Mouse (Mus musculus) embryo, embryonic 9.5 days (tissue): ENCODE results near the gene Nfe2l2.

Experiments
- DNase-seq: peaks from one replicate; pipeline ENCODE4 v3.0.0-alpha.2; 2017; ENCODE audit errors: extremely low spot score

Nfe2l2 gene

DNA sequence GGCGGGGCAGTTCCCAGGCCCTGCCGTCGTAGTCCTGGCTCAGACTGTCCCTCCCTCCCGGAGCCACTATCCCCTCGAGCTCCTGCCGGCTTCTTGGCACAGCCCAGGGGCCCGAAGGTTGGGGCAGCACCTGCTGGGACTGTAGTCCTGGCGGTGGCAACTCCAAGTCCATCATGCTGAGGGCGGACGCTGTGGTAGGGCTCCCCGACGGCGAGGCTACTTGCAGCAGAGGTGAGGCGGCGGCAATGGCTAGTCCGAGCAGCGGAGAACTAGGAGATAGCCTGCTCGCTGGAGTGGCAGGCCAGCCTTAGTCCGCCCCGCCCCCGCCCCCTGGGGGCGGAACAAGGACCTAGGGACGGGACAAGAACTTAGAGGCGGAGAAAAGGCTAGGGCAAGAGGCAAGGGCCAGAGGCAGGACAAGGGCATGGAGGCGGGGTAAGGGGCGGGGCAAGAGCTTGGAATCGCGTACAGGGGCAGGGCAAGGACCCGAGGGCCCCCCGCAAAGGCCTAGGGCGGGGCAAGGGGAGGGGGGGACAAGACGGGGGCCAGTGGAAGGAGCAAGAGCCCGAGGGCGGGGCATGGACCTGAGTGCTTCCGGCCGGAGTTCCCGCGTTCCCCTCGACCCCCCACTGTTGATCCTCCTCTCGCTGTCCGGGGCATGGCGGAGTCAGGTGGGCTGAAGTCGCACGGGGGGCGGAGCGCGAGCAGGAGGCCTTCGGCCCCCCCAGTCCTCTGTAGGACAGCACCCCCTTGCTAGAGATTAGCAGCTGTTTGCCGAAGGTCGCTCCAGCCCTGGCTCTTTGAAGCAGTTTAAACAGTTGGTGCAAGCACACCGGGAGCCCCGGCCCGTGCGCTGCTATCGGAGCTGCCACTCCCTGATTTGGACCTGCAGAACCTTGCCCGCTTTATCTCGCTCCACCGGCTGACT is at the start of gene Nfe2l2:
Gene Nfe2l2, minus strand, starts transcription at position 408 of the 928 bp plus-strand sequence.
- peak; percentile 100 for DNase-seq

DNA sequence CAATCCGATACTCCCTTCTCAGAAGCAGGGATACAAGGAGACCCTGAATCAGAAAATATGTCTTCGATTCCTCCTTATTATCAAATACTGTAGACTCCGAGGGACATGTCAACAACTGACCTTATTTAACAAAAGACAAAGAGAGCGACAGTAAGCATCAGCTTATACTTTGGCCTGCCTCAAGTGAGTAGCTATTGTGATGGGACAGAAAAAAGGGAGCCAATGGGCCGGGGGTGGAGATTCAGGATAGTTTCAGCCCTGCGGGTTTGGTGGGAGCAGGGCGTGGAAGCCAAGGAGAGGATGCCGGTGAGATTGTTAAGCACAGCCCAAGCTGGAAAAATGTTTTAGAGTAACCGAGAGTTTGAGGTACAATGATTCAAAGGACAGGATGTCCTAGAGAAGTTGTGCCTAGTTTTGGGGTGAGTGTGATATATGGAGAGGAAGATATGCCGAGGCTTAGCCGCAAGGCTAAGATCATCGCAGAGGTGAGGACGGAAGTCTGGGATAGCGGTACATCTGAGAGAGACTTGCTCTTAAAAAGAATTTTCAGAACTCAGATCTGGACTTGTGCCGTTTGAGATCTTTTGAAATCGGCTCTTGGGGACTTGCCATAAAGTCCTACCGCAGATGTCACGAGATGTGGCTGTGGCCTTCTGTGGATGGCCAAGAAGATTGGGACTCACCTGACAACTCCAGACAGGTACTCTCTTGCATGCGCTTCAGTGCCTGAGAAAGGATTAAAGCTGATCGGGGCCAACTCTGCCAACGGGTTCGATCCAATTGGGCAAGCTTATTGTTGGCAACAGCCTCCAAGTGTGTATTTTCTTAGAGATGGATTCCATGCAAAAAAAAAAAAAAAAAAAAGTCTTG is 48.1 kb upstream of the Nfe2l2 start:
- no peak for DNase-seq

DNA sequence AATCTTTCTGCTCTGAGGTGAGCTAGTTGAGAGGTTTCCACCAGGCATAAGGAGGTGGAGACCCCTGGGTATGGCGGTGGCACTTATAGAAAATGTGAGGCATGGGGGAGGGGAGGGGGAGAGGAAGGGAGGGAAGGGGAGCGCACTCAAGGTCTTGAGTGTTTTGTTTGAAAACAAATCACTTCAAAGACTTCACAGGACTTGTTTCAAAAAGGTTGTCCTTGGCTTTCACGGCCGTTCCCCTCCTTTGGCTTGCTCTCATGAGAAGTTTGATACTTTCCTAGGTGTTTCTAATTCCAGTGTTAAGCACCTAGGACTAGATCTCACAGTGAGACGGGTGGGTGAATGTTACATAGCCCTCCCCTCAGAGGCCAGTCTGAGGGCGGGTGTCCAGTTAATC is 47.5 kb upstream of the Nfe2l2 start:
- no peak for DNase-seq

DNA sequence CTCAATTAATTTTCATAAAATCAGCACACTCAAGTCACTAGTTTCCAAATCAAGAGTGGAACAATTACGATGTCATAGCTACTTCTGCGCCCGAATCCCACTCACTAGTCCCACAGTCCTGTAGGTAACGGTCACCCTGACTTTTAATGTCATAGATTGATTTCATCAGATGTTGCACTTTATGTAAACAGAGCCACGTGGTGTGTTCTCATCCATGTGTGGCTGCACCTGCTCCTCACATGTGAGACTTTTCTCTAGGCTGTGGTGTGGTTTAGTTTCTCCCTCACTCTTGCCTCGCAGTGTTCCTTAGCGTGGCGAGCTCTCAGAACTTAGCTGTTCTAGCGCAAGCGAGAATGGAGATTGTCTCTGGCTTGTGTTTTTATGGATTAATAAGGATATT is 46.4 kb upstream of the Nfe2l2 start:
- no peak for DNase-seq

DNA sequence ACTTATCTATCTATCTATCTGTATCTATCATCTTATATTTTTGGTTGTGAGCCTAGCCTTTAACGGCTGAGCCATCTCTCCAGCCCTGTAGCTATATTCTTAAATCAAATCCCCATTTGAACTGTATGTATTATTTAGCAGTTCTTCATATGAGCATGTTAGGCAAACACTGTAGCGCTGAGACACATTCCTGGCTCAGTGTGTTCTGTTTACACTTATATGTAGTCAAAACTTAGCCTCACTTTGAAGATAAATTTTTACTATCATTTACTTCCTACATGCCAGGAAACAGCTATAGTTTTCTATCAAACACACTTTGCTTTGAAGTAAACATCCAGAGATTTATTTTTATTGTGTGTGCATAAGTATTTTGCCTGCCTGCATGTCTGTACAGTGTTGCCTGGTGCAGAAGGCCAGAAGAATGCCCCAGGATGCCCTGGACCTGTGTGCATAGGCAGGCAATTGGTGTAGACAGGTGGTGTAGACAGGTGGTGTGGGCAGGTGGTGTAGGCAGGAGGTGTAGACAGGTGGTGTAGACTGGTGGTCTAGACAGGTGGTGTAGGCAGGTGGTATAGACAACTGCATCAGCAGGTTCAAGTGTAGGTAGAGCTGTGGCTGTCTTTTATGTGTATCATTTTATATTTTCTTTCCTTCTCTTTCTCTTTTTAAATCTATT is 45.7 kb upstream of the Nfe2l2 start:
- no peak for DNase-seq

DNA sequence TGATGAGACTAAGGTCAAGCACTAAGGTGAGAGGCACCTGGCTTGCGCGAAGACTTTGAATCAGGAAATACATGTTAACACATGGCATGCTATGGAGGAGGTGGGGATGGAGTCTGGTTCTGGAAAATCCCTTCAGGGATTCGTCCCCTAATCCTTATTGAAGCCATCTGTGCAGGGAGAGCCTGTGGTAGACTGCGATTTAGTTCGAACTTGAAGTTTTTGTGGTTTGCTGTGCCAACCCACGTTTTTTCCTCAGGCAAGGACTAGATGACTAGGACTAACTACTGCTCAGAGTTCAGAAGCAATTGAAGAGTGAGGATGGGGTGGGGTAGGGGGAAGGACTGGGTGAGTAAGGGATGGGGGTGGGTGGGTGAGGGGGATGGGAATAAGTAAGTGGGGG is 44.4 kb upstream of the Nfe2l2 start:
- DNase-seq: no peak

DNA sequence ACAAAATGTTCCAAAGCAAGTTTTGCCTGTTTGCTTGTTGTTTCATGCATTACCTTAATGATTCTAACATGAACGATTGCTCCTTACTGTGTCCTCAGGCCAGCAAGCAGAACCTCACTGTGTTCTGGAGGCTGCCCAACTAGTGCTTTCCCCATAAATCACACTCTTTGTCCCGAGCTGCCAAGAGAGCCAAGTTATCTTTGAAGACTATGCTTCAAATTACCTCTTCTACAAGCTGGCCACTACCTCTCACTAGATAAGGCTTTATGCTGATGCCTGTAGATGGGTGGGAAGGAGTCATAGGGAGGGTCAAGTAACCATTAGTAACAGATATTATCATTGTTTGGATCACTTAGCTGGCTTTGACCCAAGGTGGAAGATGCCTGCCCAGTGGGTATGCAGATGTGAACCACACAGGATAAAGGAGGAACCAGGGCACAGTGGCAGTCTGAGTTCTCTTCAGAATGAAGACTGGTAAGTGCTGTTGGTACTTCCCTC is 32.6 kb upstream of the Nfe2l2 start:
- no peak for DNase-seq

DNA sequence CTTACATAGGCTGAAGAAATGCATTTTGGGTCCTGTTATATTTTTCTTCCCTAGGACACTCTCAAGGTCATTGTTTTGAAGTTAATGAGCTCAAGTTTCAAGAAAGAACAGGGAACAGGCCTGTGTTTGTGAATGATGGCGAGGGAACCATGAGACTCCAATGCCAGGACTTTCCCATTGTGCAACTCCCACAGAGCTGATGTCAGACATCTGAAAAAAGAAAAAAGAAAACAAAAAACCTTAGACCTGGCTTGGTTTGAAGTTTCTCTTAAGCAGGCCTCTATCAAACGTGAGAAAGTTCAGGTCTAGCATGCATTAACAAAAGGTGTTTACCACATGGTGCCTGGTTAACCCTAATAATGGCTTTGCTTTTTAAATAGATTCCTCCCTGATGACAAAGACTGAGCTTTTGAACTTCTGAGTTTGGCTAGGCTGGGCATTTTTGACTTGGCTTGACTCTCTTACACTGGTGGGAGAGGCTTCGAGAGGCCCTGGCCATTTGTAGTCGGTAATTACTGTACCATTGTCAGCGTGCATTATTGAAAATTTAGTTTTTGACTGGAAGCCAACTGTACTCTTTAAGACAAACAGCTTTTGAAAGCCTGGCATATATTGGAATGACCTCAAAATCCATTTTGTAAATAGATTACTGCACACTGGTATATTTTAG is 29.9 kb upstream of the Nfe2l2 start:
- DNase-seq: no peak

DNA sequence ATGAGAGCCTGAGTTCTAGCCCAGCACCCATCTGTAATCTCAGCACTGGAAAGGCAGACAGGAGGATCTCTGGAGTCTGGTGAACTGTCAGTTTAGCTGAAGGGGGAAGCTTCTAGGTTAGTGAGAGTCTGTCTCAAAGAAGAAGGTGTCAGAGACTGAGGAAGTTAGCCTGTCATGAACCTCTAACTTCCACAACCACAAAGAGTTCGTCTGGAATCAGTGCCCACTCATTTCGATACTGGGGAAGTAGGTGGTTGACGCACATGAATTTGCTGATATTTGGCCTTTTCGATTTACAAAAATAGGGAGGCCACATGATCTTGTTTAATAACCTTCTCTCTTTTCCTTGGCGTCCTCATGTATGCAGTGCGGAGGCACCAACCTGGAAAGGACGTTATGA is 28.7 kb upstream of the Nfe2l2 start:
- DNase-seq: no peak

DNA sequence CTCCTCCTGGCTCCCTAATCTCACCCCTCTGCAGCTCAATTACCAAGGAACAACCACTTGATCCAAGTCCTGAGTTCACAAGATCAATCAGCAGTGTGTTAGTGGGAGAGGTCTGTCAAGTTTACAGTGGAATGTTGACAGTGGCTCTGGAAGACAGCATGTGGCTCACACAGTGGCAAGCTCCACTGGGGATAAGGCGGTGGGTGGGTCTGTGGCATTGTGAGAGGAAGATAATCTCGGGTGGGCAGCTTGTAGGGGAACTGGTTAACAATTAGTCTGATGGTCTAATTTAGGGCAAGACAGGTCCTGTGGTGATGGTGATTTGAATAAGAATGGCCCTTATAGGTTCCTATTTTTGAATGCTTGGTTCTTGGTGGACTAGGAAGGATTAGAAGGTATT is 27.5 kb upstream of the Nfe2l2 start:
- DNase-seq: no peak

DNA sequence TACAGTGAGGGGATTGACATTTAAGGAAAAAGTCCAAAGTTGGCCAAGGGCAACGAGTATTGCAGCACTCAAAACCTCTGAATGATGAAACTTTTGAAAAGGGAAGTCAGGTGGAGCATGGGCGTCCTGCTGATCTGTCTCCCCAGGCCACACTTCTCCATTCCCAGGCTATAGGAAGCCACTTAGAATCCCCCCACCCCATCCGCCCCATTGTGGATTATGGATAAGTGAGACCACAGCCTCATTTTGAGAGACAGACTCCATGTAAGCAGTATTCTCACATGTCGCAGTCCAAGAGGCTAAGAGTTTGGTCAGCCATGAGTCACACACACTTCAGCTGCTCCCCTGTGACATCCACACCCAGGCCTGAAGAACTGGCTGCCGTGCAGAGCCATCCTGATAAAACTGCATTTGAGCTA is 26.8 kb upstream of the Nfe2l2 start:
- no peak for DNase-seq

DNA sequence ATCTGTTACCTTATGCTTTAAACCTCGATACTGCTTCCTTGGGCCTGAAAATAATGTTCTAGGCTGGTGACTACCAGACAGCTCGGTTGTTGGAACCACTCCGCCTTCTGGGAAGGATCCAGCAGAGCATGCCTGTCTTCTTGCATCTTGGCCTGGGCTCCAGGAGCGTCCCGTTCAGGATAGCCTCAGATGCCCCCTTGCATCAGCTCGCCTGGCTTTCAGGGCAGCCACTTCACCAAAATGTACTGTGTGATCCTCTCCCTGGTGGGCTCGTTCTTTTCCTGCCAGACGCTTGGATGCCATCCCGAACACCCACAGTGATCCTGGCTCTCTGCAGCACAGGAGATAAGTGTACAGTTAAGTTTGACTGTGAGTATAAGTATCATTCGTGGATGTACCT is 25.6 kb upstream of the Nfe2l2 start:
- DNase-seq: no peak

DNA sequence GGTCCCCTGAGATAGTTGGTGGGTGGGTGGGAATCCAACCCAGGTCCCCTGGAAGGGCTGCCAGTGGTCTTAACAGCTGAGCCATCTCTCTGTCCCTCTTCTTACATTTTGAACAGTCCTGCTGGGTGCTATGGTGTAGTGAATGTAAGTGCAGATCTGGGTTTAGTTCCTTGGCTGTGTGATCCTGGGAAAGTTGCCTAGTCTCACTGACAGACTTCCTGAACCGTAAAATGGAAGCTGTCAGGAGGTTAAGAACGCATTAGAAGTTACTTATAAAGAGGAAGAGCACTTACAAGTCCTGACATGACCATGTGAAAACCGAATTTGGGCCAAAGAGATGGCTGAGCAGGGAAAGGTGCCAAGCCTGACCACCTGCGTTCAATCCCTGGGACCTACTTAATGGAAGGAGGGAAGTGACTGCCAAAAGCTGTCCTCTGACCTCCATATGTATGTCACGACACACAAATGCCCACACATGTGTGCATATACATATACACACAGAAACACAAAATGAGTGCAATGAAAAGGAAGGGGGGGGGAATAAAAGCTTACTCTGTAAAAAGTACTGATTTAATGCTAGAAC is 20.5 kb upstream of the Nfe2l2 start:
- DNase-seq: no peak

DNA sequence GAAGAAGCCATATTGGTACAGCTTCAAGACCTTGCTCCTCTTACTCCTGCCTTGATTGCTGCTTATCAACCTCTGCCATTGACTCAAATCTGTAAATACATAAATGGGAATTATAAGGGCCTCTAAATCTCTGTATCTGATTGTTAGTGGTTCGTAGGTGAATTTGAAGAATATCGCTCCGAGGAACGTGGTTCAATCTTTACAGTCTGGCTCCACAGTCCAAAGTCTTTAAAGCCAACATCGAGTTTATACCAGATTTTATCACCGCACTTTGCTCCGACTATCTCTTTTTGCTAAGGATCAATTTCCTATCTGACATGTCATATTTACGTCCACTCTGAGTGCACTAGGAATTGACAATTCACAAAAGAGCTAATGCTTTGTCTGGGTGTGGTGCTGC is 19.0 kb upstream of the Nfe2l2 start:
- DNase-seq: no peak

DNA sequence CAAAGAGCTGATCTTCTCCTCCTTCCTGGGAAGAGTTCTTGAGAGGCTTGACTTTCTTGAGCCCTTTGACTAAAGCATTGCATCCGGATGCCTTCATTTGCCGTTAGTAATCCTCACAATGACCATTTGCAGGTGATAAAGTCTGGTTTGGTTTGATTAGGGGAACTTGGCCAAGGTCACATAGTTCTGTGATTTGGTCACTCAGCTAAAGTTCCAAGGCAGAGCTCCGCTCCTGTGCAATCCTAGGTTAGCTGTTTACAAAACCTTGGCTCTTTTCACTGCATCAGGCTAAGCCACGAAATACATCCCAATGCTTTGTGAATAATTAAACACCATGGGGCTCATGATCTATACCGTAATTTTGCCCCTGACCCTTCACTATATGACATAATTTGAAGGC is 18.5 kb upstream of the Nfe2l2 start:
- DNase-seq: no peak

DNA sequence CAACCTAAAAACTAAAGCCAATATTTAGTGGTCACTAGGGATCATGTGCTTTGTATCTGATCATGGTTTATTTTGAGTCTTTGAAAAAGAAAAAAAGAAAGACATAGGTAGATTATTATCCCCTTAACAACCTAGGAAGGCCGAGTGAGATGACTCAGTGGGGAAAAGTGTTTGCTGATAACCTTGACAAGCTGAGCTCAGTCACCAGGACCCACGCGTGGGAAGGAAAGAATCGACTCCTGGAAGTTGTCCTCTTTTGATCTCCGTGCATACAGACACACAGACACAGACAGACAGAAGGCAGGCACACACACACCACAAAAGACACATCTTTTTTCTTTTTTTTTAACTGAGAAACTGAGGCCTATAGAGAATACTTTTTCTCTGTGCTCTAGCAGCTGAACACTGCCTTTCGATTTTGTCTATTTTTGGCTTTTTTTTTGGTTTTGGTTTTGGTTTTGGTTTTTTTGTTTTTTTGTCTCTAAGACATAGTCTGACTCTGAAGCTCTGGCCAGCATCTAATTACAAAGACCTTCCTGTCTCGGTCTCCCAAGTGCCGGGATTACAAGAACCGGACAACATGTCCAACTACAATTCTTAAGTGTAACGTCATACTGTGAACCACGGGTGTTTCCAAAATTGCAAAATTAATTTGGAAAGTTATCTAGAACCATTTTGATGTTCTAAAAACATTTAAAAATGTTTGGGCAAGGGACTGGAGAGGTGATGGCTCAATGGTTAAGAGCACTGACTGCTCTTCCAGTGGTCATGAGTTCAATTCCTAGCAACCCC is 16.0 kb upstream of the Nfe2l2 start:
- no peak for DNase-seq

DNA sequence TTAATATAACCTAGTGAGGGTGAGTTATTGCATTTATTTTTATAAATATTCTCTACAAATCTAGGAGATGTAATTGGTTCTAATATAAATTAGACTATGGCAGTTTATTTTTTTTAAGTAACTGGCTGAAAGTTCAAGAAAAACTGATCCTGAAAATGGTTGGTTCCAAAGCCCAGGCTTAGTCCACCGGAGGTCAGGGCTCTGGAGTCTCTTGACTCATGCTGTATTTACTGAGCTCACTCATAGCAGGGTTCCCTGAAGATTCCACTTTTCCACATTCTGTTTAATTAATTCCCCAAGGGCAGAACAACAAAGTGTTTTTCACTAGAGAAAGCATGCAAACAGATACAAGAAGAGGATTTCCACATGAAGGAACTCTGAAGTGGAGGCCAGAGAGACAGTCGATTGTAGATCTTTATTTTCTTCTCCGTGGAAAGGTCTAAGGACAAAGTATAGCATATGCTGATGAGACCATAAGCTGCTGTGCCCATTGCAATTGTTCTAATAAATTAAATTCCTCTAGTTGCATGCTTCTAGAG is 15.0 kb upstream of the Nfe2l2 start:
- no peak for DNase-seq

DNA sequence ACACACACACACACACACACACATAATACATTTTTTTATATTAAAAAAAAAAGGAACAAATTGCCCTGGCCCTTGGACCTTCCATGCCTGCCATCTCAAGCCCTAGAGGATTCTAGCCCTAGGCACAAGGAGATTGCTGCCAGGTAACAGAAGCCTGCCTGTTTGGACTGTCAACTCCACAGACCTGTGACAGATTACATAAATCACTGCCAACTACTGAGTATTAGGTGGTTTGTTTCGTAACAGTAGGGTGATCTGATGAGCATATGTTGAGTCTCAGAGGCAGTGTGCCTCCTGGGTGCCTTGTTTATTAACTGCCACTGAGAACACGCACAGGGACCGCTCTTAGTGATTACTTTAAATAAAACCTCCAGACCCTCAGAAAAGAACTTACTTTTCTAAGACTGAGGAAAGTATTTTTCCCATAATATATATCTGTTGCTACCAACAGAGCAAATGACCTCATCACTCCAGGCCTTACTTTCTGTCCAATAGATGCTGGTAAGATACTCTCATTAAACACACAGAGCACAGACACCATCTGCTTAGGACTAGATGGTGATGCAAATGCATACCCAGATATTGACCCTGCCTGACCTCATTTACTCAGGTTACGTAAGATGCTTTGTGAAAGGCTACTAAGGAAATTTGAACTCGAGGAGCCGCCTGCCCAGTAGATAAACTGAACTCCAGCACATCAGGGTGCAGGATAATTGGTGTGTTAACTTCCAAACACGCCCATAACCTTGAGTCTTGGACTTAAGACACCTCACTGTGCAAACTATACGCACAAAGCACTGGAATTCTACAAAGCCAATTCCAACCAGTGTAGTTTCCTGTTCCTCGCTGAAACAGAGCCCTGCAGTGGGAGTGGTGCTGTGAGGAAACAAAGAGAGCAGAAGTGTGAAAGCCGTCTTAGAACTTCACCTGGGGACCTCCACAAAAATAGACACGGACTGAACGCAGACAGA is 11.9 kb upstream of the Nfe2l2 start:
- DNase-seq: no peak

DNA sequence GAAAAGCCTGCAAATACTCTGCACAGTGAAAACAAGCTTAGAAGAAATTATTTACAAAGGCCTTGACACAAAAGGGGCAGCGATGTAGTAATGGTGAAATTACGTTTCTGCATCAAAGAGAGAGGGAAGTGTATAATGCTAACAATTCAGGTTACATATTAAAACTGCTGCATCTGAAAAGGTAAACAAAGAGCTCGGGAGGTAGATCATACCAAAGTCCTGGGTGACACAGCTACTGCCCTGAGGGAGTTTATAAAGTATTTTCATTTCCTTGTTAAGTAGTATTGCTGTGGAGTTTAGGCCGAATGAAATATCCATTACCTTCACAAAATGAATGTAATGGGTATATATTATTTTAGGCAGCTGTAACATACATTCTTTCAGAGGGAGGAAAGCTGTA is 10.3 kb upstream of the Nfe2l2 start:
- DNase-seq: no peak
